ENCODE assay signal across 9 mouse cellular contexts in the genomic region with DNA sequence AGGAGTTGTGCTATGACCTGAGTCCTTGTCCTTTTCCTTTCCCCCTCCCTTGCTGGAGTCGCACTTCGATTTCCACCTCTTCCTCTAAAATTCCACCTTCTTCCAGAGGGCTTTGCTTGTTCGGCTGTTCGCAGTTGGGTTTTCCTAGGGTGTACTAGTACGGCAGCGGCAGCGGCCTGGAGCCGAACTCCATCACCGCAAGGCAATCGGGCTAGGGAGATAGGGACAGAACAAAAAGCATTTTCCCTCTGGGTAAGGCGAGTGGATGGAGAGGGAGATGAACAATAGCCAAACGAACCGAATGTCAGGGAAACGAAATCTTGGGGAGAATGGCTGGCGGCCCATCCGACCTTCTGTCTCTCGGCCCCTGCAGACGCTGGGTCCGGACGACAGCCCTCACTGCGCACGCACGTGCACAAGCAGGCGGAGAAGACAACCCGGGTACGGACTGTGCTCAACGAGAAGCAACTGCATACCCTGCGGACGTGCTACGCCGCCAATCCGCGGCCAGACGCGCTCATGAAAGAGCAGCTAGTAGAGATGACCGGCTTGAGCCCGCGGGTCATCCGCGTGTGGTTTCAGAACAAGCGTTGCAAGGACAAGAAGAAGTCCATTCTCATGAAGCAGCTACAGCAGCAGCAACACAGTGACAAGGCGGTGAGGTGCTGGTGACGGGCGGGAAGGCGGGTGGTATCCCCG. TPM values are rescaled to one million over a fixed set of nuclear protein-coding genes. Genes with fewer than 3 reads are reported as not detected.
A peak's percentile ranks its signal among the peaks of the same experiment; 100 is the strongest.
DNase-seq lines count a peak whose midpoint lies in the region; ATAC-seq and TF ChIP-seq lines count a peak whose summit lies in the region.
"Had no signal": no experiment of that assay in that cellular context is flagged by ENCODE, and none has a peak within 500 bp of the region (broad histone marks: within the 10 kb centered on the region; RNA-seq: fewer than 3 reads in every experiment).

No protein-coding gene starts in this region.

- 7% methylated on average over 46 of the region's 46 CpGs for WGBS in intestine, embryonic 15.5 days
- under 1% methylated on average over 46 of the region's 46 CpGs for WGBS in liver, embryonic 16.5 days (ENCODE audit: insufficient replicate concordance)
- 8% methylated on average over 46 of the region's 46 CpGs for WGBS in small intestine, adult 2 months

- no peaks in the 10 kb centered on the region for H3K9me3 ChIP-seq in intestine, embryonic 15.5 days
- peaks cover 3% of the 10 kb centered on the region for H3K9me3 ChIP-seq in liver, embryonic 16.5 days (replicated peaks; ENCODE audit: control insufficient read depth, low read length)

- H3K4me1 ChIP-seq in intestine, embryonic 15.5 days (replicated peaks): peaks cover 50% of the 10 kb centered on the region
- peaks cover 21% of the 10 kb centered on the region for H3K4me1 ChIP-seq in liver, embryonic 16.5 days (ENCODE audit: control insufficient read depth, low read depth, low read length)
- H3K4me1 ChIP-seq in small intestine, adult 2 months (ENCODE audit: control insufficient read depth, insufficient read depth, insufficient read length, low read length): peaks cover 36% of the 10 kb centered on the region

- no peak for ATAC-seq in intestine, embryonic 15.5 days
- ATAC-seq in liver, embryonic 16.5 days (ENCODE audit: low read depth): no peak
- ATAC-seq in activated CD4-positive, CD25-positive, alpha-beta regulatory T cell, adult 4 months: no peak

- peak; percentile 60 for DNase-seq in right cerebral cortex, postnatal 25 days
- no peak for DNase-seq in right cerebral cortex, adult 18-20 months
- peak; percentile 52 to 74 for DNase-seq in cerebellum, postnatal 10 days
- DNase-seq in gastrocnemius, adult 2 months: peak; percentile 35

- peaks cover 61% of the 10 kb centered on the region for H3K27me3 ChIP-seq in intestine, embryonic 15.5 days (replicated peaks)
- peaks cover 95% of the 10 kb centered on the region for H3K27me3 ChIP-seq in liver, embryonic 16.5 days (ENCODE audit: control insufficient read depth, insufficient read depth, low read depth, low read length)
- H3K27me3 ChIP-seq in small intestine, adult 2 months (ENCODE audit: control insufficient read depth, insufficient read depth, low read length): peaks cover 89% of the 10 kb centered on the region

- peak overlapping the region; percentile 78 for H3K4me2 ChIP-seq in intestine, embryonic 15.5 days (replicated peaks)
- H3K4me2 ChIP-seq in liver, embryonic 16.5 days (ENCODE audit: low read depth, low read length): no peak overlapping the region

- H3K9ac ChIP-seq in intestine, embryonic 15.5 days: peak overlapping the region; percentile 36
- H3K9ac ChIP-seq in liver, embryonic 16.5 days (ENCODE audit: low read depth, low read length): no peak overlapping the region

- H3K27ac ChIP-seq in gastrocnemius, adult 2 months: no peak overlapping the region
- no peak overlapping the region for H3K27ac ChIP-seq in intestine, embryonic 15.5 days
- H3K27ac ChIP-seq in liver, embryonic 16.5 days (ENCODE audit: low read length): no peak overlapping the region
- H3K27ac ChIP-seq in small intestine, adult 2 months (ENCODE audit: insufficient read depth, low read depth, low read length): no peak overlapping the region

- TF ChIP-seq CTCF in gastrocnemius, adult 2 months (IDR thresholded peaks at IDR 0.05): no peak
- no peak for TF ChIP-seq CTCF in small intestine, adult 2 months (IDR thresholded peaks at IDR 0.05; ENCODE audit: extremely low read depth, insufficient read length, insufficient replicate concordance, low read depth, low read length)

- no peaks in the 10 kb centered on the region for H3K36me3 ChIP-seq in intestine, embryonic 15.5 days
- no peaks in the 10 kb centered on the region for H3K36me3 ChIP-seq in liver, embryonic 16.5 days (ENCODE audit: control insufficient read depth, insufficient read depth)
- no peaks in the 10 kb centered on the region for H3K36me3 ChIP-seq in small intestine, adult 2 months (ENCODE audit: control insufficient read depth, insufficient read depth, low read length)

- TF ChIP-seq POLR2A in small intestine, adult 2 months (IDR thresholded peaks at IDR 0.05; ENCODE audit: low read depth, low read length): no peak

- intact Hi-C loops in gastrocnemius, adult 2 months (cut with DNase I): no loop called here

- H3K4me3 ChIP-seq in gastrocnemius, adult 2 months: peak overlapping the region; percentile 63
- peak overlapping the region; percentile 46 for H3K4me3 ChIP-seq in intestine, embryonic 15.5 days (replicated peaks)
- peak overlapping the region; percentile 21 for H3K4me3 ChIP-seq in liver, embryonic 16.5 days (ENCODE audit: low read depth, low read length)
- peak overlapping the region; percentile 41 for H3K4me3 ChIP-seq in small intestine, adult 2 months (ENCODE audit: low read depth, low read length)

RNA-seq across cellular contexts. Expression of gene Isl2, which starts 5.4 kb away (rescaled TPM):
- total RNA-seq in gastrocnemius, adult 2 months (2021): not detected
- polyA plus RNA-seq in intestine, embryonic 15.5 days (2015; fragmentation: Nextera tagmentation; extraction: Ambion mirVana): 3.3 and 3.7 TPM in 2 replicates
- 0.06 and 0.22 TPM in 2 replicates for polyA plus RNA-seq in liver, embryonic 16.5 days (2015; fragmentation: Nextera tagmentation; extraction: Ambion mirVana)
- polyA plus RNA-seq in small intestine, adult 2 months (2012; rRNA removed): 2.2 and 3.4 TPM in 2 replicates
- not detected for polyA plus RNA-seq in activated CD4-positive, CD25-positive, alpha-beta regulatory T cell, adult 4 months (2017; shearing (Covaris generic))
- total RNA-seq: layer of hippocampus, postnatal 14 days had no signal

RNA-seq across cellular contexts. Expression of gene Etfa, which starts 31.8 kb away (rescaled TPM):
- 100 to 1,000 TPM; 217 to 370 TPM for total RNA-seq in gastrocnemius, adult 2 months (2021)
- 288 and 318 TPM in 2 replicates for polyA plus RNA-seq in intestine, embryonic 15.5 days (2015; fragmentation: Nextera tagmentation; extraction: Ambion mirVana)
- polyA plus RNA-seq in liver, embryonic 16.5 days (2015; fragmentation: Nextera tagmentation; extraction: Ambion mirVana): 236 and 247 TPM in 2 replicates
- polyA plus RNA-seq in small intestine, adult 2 months (2012; rRNA removed): 38.5 and 62.1 TPM in 2 replicates
- polyA plus RNA-seq in activated CD4-positive, CD25-positive, alpha-beta regulatory T cell, adult 4 months (2017; shearing (Covaris generic)): 100 to 1,000 TPM; 148 to 164 TPM
